Mouse (Mus musculus) splenic B cell, adult 2 months (primary cell): ENCODE measurements at regions not wholly inside any gene's neighbourhood (a gene's known extent, or its start where the extent isn't known, plus 50 kb on each side); places are given as distances from the start of the nearest gene placed in this dataset.
"Not testable (repeated sequence)": the region's sequence is repeated elsewhere in the genome, so short reads cannot be mapped to it uniquely, and the experiment has no call there.

ENCODE experiments used
- DNase-seq: peaks from one replicate; pipeline ENCODE4 v3.0.0-alpha.2; 2011; ENCODE audit warnings: low read depth, low spot score
- H3K27me3 ChIP-seq: 2 replicates; pipeline ENCODE4 v1.6.1; 2012; ENCODE audit warnings: mild to moderate bottlenecking, low read length, moderate library complexity, mixed read lengths; ENCODE audit not compliant: control insufficient read depth, poor library complexity, insufficient read depth, severe bottlenecking
- H3K36me3 ChIP-seq: 2 replicates; pipeline ENCODE4 v1.6.1; 2012; ENCODE audit warnings: mild to moderate bottlenecking, low read length, moderate library complexity, mixed read lengths; ENCODE audit not compliant: control insufficient read depth, poor library complexity, insufficient read depth, severe bottlenecking

GRCm38 (mm10) chr2:72637881-72638620 lies 162.1 kb downstream of the Cdca7 start:
- no peaks in the 10 kb centered on the region for H3K27me3 ChIP-seq
- H3K36me3 ChIP-seq: no peaks in the 10 kb centered on the region
- no peak for DNase-seq

GRCm38 (mm10) chr2:72639022-72639421 lies 163.1 kb downstream of the Cdca7 start:
- Histone ChIP-seq H3K36me3 (no peaks in the 10 kb centered on the region), H3K27me3 (no peaks in the 10 kb centered on the region)
- no peak for DNase-seq

- Histone ChIP-seq H3K27me3 (no peaks in the 10 kb centered on the region), H3K36me3 (no peaks in the 10 kb centered on the region)
- DNase-seq: no peak
Measured at GRCm38 (mm10) chr2:72641228-72641627, 165.3 kb downstream of the Cdca7 start.

GRCm38 (mm10) chr2:72644151-72644843 lies 168.3 kb downstream of the Cdca7 start:
- Histone ChIP-seq H3K36me3 (no peaks in the 10 kb centered on the region), H3K27me3 (no peaks in the 10 kb centered on the region)
- no peak for DNase-seq

GRCm38 (mm10) chr2:72647642-72648041 lies 171.7 kb downstream of the Cdca7 start:
- DNase-seq: no peak
- Histone ChIP-seq H3K27me3 (no peaks in the 10 kb centered on the region), H3K36me3 (no peaks in the 10 kb centered on the region)

- no peak for DNase-seq
Measured at GRCm38 (mm10) chr2:72648294-72648693, 172.3 kb downstream of the Cdca7 start.

GRCm38 (mm10) chr2:72655864-72656263 lies 179.9 kb downstream of the Cdca7 start:
- no peaks in the 10 kb centered on the region for H3K36me3 ChIP-seq
- H3K27me3 ChIP-seq: no peaks in the 10 kb centered on the region
- DNase-seq: no peak

More at GRCm38 (mm10) chr2:72648294-72648693, 172.3 kb downstream of the Cdca7 start:
- H3K27me3 ChIP-seq: no peaks in the 10 kb centered on the region
- no peaks in the 10 kb centered on the region for H3K36me3 ChIP-seq

- no peaks in the 10 kb centered on the region for H3K27me3 ChIP-seq
- H3K36me3 ChIP-seq: no peaks in the 10 kb centered on the region
- DNase-seq: no peak
Measured at GRCm38 (mm10) chr2:72657101-72657920, 181.4 kb downstream of the Cdca7 start.

GRCm38 (mm10) chr2:72662396-72662795 lies 186.4 kb downstream of the Cdca7 start:
- Histone ChIP-seq H3K27me3 (no peaks in the 10 kb centered on the region), H3K36me3 (no peaks in the 10 kb centered on the region)
- no peak for DNase-seq

- no peak for DNase-seq
- no peaks in the 10 kb centered on the region for H3K36me3 ChIP-seq
- no peaks in the 10 kb centered on the region for H3K27me3 ChIP-seq
Measured at GRCm38 (mm10) chr2:72662979-72663780, 187.2 kb downstream of the Cdca7 start.

GRCm38 (mm10) chr2:72667396-72667795 lies 191.4 kb downstream of the Cdca7 start:
- not testable (repeated sequence) for H3K36me3 ChIP-seq, DNase-seq, H3K27me3 ChIP-seq

GRCm38 (mm10) chr2:72672908-72673901 lies 197.2 kb downstream of the Cdca7 start:
- no peak for DNase-seq
- no peaks in the 10 kb centered on the region for H3K27me3 ChIP-seq
- no peaks in the 10 kb centered on the region for H3K36me3 ChIP-seq

GRCm38 (mm10) chr2:72674229-72674628 lies 198.3 kb downstream of the Cdca7 start:
- Histone ChIP-seq H3K27me3 (no peaks in the 10 kb centered on the region), H3K36me3 (no peaks in the 10 kb centered on the region)
- DNase-seq: no peak
